Mouse (Mus musculus) forelimb bud, embryonic 11.5 days (tissue): ENCODE measurements at regions not wholly inside any gene's neighbourhood (a gene's known extent, or its start where the extent isn't known, plus 50 kb on each side); places are given as distances from the start of the nearest gene placed in this dataset.
A peak's percentile ranks its signal among the peaks of the same experiment; 100 is the strongest.

Experiments
- DNase-seq: peaks from one replicate; pipeline ENCODE4 v3.0.0-alpha.2; 2012; ENCODE audit warnings: low read depth, low spot score

- DNase-seq: no peak
Measured at GRCm38 (mm10) chr8:8931746-8932145, 241.4 kb upstream of the Arglu1 start.

DNA sequence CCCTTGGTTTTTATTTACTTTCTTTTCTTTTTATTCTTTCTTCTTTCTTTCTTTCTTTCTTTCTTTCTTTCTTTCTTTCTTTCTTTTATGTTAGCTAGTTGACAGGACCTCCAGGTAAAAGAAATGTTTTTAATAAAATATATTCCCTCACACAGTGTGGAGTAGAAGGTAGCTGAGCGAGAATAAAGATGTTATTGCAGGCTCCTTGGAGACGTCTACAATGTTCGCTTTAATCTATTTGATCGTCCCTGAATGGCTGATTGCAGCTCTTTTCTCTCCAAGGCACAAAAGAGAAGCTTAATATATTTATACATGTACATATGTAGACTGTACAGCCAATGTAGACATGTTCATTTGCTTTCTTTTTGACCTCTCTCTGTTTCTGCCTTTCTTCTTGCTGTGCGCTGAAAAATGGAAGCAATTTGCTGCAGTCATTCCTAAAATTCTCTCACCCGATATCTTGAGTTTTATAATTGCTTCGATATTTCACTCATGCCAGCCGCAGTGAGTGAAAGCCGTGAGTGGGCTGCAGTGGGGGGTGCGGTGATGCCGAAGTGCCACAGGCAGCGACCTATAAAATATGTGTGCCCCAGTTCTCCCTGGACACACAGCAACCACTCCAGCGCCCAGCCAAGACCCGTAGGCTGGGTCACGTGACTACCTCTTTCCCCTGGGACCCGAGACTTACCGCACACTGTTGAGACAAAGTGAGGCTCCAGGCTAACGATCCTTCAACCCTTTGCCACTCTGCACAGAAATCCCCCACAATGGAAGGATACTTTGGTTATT lies 237.9 kb upstream of the Arglu1 start:
- DNase-seq: no peak

- DNase-seq: no peak
Measured at GRCm38 (mm10) chr8:8921446-8921845, 231.1 kb upstream of the Arglu1 start.

DNA sequence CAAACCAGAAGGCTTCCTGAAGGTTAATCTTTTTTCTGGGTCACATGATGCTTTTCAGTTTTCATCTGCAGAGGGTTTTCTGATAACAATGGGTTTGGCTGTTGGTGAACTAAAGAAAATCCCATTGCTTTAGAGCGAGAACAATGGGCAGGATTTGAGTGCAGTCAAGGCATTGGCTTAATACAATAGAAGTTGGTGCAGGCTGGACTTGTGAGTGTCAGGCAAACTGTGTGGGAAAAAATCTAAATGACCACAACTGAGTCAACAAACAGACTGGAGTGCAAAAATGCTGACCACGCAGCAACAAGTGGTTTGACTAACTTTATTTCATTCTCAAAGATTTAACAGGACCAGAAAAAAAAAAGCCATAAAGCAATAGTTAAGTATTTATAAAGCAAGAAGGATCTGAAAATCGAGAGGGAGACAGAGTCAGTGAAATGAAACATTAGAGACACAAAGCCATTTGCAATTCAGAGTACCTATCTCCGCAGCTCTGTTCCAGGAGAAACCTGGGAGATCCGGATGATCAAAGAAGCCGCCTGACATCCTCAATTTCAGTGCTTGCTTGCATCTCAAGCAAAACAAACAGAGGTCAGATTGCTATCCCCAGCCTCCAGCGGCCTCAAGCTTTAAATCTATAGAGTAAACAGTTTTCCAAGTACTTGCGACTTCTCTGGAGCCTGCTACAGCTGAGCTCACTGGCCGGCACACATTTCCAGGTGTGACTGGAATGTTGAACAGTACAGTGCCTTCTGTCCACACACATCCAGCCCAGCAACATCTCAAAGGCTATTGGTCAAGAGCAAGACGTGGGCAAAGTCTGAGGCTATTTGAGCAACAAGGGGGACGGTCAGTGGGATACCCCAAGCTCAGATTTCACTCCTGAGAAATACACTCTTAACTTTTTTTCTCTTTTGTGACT lies 229.5 kb upstream of the Arglu1 start:
- DNase-seq: no peak

- DNase-seq: no peak
Measured at GRCm38 (mm10) chr8:8919040-8919439, 228.7 kb upstream of the Arglu1 start.

- DNase-seq: no peak
Measured at GRCm38 (mm10) chr8:8907478-8908165, 217.3 kb upstream of the Arglu1 start.

GRCm38 (mm10) chr8:8892996-8893395 lies 202.7 kb upstream of the Arglu1 start:
- no peak for DNase-seq

DNA sequence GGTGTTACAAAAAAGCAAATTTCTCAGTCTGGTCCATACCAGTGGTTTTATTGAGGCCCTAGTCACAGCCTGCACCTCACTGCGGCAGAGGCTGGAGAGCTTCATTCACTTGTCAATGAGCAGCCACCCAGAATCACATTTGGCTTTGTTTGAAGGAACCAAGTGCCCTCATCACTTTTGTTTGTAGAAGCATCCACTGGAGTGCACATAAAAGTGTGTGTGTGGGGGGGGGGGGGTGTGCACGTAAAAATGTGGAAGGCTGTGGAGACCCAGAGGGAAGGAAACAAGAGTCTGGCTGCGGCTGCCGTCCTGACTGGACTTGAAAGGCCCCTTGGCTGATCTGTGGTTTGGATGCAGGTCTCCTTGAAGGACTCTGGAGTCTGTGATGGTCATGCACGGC lies 187.0 kb upstream of the Arglu1 start:
- no peak for DNase-seq

DNA sequence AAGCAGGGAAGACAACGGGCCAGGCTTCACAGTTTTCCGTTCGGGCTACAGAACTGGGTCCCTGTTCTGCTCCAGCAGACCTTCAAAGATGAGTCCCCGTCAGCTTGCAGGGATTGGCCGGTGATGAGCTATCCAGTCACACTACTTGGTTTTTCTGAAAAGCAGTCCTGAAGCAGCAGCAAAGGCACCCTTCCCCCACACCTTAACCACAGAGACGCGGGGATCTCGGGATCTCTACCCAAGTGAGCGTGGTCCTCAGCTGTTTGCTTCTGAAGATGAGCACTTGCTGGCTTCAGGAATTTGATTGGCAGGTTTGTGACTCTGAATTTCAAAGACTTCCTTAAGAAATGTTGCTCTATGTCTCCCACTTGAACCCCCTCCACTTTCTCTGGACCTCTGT lies 186.6 kb upstream of the Arglu1 start:
- DNase-seq: no peak

DNA sequence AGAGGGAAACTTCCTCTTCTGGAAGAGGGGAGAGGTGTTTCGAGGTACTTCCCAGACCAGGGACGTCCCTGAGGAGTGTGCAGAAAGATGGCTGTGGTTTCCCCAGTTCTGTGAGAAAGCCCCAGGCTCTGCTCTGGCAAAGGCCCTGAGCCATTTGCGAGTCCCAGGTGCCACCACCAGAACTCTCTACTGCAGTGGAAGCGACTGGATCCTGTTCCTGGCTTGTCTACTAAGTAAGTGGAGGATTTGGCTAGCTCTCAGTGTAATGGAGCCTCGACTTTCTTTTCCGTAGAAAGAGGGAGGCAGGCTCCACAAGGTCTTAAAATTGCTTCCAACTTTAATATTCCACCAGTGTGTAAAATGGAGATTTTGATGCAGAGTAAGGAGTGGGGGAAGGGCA lies 186.1 kb upstream of the Arglu1 start:
- DNase-seq: no peak

GRCm38 (mm10) chr8:8871938-8872337 lies 181.6 kb upstream of the Arglu1 start:
- no peak for DNase-seq

DNA sequence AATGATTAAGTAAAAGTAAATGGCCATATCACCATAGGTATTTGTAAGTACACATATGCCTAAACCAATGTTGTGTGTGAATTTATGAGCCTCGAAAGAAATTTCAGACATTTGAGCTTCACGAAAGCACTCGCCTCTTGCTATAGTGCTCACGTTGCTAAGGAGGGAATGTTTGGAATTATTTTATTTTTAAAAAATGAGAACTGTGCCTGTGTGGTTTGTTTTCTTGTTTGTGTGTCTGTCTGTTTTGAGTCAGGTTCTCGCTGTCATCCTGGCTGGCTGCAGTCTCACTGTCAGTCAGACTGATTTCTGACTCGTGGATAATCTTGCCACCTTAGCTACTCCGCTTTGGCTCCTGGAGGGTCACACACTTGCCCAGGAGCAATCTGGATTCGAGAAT lies 180.7 kb upstream of the Arglu1 start:
- DNase-seq: no peak

DNA sequence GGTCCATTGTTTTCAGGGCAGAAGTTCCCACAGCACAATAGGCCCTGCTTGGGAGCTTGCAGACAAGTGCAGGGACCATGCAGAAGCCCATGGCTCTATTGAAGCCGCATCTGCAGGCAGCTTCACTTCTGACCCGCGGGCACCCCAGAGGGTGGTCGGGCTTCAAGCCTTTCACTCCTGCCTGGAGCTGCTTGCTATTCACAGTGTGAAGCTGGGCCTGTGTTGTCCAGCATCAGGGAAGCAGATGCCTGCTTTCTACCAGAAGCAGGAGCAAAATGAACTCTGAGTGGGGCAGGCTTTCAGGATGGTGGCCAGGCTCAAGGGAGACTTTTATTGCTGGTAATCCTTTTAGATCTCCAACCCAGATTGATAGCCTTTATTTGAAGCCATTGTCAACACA lies 180.2 kb upstream of the Arglu1 start:
- peak; percentile 48 for DNase-seq

DNA sequence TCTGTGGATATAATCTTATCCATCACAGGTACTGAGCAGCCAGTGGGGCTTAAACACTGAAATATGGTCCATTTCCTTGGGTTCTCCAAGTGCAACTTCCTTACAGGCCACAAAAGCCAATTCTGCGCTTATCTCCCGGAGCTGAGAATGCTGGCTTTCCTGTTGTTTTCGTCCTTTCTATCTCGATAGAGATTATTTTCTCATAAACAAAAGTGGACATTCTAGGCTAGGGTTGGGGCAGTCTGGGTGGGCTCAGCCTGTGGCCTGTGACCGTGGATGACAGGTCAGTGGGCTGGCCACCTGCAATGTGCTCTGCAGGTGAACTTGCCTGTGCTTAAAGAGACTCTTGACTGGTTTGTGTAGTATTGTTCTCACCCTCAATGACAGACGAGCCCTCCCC lies 179.0 kb upstream of the Arglu1 start:
- no peak for DNase-seq

- DNase-seq: no peak
Measured at GRCm38 (mm10) chr8:8867924-8868323, 177.6 kb upstream of the Arglu1 start.

- DNase-seq: no peak
Measured at GRCm38 (mm10) chr8:8867126-8867777, 176.9 kb upstream of the Arglu1 start.

DNA sequence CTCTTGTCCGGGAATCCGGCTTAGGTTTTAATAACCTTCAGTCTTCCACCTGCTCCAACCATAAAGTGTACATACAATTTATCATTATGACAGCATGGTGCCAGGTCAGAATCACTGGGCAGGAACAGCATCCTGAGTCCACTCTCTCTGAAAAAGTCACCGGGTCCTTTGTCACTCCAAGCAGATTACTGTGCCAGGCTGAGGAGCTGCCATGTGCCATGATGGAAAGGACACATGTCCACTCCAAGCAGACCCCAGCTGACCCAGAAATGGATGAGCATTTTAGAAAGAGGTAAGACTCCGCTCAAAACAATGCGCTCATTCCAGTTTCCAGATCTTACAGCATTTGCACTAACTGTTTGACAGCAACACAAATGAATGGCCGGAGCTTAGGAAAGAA lies 172.4 kb upstream of the Arglu1 start:
- DNase-seq: no peak

DNA sequence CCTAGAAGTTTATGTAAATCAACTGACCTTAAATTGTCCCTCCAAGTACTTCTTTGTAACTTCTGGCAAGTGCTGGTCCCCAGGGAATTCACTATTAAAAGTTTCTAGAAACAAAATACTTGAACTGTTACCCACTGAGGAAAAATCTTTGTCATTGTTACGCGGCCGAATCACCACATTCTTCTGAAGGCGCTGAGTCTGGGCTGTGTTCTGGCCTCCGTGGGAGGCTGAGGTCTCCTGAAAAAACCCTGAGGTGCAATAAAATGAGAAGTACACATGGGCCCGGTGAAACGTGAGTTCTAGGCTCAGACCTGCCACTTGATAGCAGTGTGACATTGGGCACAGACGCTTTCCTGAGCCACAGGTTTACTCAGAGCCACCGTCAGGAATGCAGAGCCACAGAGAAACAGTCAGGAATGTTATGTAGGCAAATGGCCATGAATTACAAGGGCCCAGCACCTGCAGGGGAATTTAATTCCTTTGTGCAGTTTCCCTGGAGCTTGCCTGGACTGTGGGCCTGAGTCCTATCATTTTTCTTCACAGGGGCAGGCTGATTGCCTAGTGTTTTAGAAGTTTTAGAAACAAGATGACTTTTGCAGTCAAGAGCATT lies 171.1 kb upstream of the Arglu1 start:
- peak; percentile 40 for DNase-seq

- DNase-seq: no peak
Measured at GRCm38 (mm10) chr8:8858636-8859035, 168.3 kb upstream of the Arglu1 start.

DNA sequence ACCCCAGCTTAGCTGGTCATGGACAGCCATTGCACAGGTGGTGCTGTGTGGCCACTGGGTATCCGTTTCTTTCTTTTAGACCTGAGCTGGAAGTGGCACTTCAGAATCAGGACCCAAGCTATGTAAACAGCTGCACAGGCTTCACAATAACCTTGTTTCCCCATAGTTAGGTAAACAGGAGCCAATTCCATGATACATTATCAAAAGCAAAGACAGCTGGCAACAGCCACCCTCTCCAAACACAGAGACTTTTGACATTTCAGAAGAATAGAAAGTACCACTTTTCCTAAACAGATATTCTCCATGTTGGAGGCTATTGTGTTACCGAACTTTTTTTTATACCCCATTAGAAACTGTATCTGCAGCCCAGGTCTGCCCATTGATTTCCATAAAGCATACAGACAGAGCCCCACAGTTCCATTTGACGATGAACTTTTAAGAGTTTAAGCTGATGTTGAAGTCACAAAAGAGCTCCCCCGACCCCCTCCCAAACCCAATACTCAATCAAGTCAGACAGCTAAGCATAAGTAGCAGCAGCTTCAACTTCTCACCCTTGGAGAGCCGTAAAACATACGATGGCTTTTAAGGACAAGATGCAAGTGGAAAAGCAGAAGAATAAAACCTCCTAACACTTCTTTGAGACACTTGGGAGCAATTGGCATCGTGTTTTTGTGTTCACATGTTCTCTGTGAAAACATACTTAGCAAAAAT lies 162.5 kb upstream of the Arglu1 start:
- DNase-seq: no peak

- DNase-seq: no peak
Measured at GRCm38 (mm10) chr8:8851271-8851670, 160.9 kb upstream of the Arglu1 start.
